Mouse (Mus musculus) cerebellum, postnatal 4 days (tissue): Measurements from ENCODE around the gene Dusp12.

Experiments
- DNase-seq, 2 experiments: peaks; one replicate each; pipeline ENCODE4 v3.0.0; 2022; ENCODE audit warnings: low spot score in 2 of 2, mixed read lengths in 1 of 2

Gene Dusp12

GRCm38 (mm10) chr1:170884978-170885561, at the start of gene Dusp12, which contains the start of gene Gm26620:
TSS of gene Dusp12 (minus strand) at chr1:170885540.
TSS of gene Gm26620 (plus strand) at chr1:170885065.
- peak; percentile 67 to 81 for DNase-seq

DNA sequence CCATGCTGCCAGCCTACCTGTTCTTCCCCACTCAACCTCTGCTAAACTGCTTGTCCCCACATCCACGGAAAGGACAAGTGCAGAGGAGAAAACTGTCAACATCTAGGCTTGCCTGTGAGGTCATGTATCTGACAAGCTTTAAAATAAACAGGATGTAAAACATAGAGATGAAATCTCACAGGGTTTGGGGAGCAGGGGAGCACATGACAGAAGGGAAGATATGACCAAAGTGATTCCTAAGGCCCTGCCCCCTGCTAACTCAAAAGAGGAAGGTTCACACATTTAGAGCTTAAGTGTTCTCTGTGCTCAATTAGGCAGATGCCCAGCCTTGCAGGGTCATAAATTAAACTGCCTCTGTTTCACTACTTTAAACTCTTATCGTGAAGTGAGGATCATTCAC, 49.0 kb upstream of the Dusp12 start:
- DNase-seq: no peak

DNA sequence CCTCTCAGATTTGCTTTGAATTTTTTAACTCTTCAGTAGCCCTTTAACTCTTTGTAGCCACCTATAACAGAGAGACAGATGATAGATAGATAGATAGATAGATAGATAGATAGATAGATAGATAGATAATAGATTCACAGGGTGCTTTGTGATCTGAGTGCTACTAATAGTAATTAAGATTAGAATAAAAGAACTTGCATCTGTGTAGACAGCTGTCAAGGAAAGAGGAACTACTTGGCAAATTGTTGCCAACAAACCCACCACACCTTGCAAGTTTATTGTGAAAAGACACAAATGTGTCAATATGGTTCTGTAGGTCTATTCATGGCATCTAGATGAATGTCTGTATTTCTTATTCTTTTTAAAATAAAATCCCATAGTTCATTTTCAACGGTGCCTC, 48.6 kb upstream of the Dusp12 start:
- no peak for DNase-seq

DNA sequence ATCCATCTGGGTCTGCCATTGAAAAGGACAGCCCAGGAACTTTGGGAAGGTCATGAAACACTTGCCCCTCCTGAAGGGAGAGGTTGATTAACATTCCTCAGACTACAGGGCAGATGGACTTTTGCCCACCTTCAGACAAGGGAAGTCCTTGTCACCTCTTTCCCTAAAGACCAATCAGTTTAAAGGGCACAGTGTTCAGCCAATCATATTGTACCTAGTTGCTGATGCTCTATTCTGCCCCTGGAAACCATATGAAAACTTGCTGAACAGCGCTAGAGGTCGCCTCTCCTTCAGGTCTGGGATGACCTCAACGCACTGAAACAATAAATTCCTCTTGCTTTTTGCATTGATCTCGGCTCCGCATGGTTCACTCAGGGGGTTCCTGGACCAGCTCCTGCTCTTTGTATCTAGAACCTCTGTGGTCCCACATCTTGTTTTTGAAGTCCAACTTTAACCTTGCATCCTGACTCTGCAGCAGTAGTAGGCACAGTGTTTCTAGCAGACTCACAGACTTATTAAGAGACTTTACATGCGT, 48.1 kb upstream of the Dusp12 start:
- DNase-seq: no peak

GRCm38 (mm10) chr1:170932043-170932442, 46.7 kb upstream of the Dusp12 start:
- DNase-seq: no peak

DNA sequence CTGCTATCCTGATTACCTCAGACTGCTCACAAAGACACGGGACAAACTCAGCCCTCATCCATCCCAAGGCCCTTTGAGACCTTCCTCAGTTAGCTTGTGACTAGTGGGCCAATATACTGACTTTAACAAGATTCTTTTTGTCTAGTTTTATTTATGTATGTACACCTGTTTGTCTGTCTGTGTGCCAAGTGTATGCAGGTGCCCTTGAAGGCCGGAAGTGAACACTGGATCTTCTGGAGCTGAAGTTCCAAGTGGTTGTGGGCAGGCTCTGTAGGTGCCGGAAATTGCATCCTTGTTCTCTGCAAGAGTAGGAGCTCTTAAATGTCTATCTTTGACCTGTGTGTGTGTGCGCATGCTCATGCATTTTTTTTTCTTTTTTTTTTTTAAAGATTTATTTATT, 43.9 kb upstream of the Dusp12 start:
- no peak for DNase-seq

GRCm38 (mm10) chr1:170928467-170928866, 43.1 kb upstream of the Dusp12 start:
- DNase-seq: no peak

DNA sequence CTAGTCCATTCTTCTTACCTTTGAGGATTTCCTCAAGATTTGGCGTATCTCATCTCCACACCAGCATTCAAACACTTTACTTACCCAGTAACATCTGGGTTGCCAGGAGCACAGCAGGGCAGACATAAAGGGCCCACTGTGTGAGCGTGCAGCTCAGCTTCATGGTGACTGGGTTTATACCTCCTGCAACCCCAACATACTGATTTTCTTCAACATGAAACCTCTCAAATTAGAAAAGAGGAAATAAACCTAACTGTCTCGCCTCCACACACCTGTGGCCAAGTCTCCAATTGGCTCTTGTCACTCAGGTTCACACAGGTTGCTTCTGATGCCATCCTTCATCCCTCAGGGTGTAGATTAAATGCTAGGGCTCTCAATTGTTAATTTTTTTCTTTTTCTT, 42.0 kb upstream of the Dusp12 start, which contains the start of gene Fcrla:
Fcrla (minus strand) TSS at position 206 of the 400 bp plus-strand sequence.
- DNase-seq: no peak

DNA sequence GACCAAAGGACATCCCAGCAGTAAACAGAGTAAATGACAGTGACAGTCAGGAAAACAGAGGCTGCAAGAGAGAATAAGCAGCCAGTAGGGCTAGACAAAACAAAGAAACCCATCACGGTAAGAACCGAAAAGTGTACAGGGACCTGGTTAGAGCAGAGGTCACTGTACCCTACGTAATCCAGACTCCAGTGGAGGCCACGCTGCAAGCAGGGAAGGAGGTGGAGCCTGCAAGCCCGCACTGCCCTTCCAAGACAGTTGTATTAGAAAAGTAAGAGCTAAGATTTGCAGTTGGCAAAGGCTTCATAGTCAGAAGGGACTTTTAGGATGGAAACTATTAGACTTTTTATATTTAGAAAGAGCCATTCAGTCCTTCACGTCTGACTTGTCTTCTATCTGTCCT, 41.6 kb upstream of the Dusp12 start:
- no peak for DNase-seq

DNA sequence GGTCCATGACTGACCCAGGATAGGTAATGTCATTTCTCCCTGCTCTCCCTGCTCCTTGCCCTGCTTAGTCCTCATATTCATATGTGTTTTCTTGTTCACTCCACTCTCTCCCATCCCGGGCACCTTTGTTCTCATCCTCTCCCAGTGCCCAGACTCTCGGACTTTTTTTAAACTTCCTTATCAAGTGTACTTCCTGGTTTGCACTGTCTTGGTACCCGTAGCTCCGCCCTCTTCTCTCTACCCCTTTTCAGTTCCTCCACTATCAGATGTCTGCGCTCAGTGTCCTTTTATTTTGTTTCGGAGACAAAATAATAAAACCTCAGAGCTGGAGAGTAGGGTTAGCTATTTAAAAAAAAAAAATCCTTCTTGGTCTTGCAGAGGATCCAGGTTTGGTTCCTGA, 39.1 kb upstream of the Dusp12 start:
- DNase-seq: no peak

- no peak for DNase-seq
Measured at GRCm38 (mm10) chr1:170919308-170919707, 34.0 kb upstream of the Dusp12 start.

- DNase-seq: no peak
Measured at GRCm38 (mm10) chr1:170915657-170916056, 30.3 kb upstream of the Dusp12 start.

- DNase-seq: no peak
Measured at GRCm38 (mm10) chr1:170912891-170913615, 27.7 kb upstream of the Dusp12 start, which contains the start of gene Fcrlb. TSS of gene Fcrlb (minus strand) at chr1:170912941.

DNA sequence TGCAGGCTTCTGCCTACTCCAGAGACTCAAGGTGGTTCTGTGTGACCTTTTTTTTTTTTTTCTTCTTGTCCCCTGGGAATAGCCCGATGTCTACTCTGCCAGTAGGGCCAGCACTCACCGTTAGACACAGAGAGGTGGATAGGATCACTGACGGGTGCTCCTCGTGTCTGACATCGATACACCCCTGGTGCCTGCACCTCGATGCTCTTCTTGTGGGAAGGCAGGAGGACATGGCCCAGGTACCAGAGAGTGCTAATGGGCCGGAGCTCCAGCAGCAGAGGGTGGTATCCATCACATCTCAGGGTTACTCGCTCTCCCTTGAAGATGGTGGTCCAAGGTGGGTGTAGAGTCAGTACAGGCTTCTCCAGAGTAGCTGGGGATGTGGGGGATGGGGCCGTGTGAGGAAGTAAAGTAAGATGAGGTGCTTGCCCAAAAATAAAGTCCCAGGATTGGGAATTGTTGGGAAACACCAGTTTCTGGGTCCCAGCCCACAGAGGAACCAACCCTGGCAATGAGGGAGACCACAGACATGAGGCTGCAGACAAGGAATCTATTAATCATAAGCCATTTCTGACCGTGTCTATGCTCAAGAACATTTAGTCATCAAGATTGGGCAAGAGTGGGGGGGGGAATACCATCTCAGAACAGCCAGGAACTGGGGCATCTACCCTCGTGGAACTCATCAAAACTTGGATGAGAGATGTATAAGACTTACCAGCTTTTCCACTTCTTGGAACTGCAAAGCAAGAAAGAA, 26.7 kb upstream of the Dusp12 start:
- DNase-seq: no peak

DNA sequence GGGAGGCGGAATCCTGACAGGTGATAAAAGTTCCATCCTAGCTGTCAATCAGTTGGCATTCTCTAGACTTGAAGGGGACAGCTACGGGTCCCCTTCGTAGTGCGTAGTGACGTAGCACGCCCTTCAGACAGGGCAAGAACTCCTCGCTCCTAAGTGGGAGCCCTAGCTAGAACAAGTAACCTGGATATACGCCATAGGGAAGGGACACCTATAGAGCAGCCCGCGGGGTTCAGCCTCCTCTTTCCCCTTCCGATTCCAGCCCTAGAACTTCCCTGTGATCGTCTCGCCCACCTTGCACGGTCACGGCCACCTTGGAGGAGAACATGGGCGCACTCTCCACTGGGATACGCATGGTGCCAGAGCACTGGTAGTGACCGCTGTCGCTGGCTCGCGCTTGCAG, 23.0 kb upstream of the Dusp12 start:
- DNase-seq: no peak

GRCm38 (mm10) chr1:170907456-170908191, 22.3 kb upstream of the Dusp12 start:
- peak in 1 of 2 experiments; percentile 19 for DNase-seq

- DNase-seq: no peak
Measured at GRCm38 (mm10) chr1:170907111-170907455, 21.7 kb upstream of the Dusp12 start.

- DNase-seq: no peak
Measured at GRCm38 (mm10) chr1:170903485-170903884, 18.1 kb upstream of the Dusp12 start.

GRCm38 (mm10) chr1:170901536-170902238, 16.3 kb upstream of the Dusp12 start:
- peak; percentile 84 to 86 for DNase-seq

DNA sequence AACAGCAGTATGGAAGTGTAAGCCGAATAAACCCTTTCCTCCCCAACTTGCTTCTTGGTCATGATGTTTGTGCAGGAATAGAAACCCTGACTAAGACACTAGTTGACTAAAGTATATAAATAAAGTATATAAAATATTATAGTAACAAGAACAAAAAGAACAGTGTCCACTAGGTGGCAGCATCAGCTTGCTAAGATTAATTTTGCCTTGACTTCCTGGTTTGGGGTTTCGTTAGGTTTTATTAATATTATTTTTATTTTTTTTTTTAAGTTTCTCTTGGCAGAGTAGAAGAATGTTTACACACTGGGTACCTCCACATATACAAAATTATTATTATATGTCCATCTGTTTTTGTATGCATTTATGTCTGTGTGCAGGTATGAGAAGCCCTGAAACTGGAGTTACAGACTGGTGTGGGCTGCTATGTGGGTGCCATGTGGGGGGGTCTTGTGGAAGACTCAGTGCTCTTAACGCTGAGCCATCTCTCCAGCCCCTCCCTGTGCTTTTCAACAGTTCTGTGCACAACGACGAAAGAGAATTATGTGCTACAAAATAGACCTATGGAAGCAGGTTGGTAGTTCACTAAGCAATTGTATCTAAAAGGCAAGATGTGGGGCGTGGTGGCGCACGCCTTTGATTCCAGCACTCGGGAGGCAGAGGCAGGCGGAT, 15.6 kb upstream of the Dusp12 start:
- DNase-seq: peak in 1 of 2 experiments; percentile 41
